Mouse (Mus musculus) lung, adult 2 months (tissue): ENCODE measurements around the gene Stk38l.

Source experiments
- CTCF ChIP-seq: fragments of 200-500 bp; IDR thresholded peaks from 2 replicates; pipeline ENCODE4 v1.5.1; 2011; ENCODE audit warnings: mild to moderate bottlenecking, low read length, control low read depth; ENCODE audit not compliant: insufficient read depth
- POLR2A ChIP-seq: fragments of 200-500 bp; IDR thresholded peaks from 2 replicates; pipeline ENCODE4 v1.6.1; 2011; ENCODE audit warnings: low read depth, mild to moderate bottlenecking, control low read depth, low read length, borderline replicate concordance; ENCODE audit errors: extremely low read depth

- TF ChIP-seq POLR2A (no peak), CTCF (no peak)
These were observed 36.8 kb upstream of the Stk38l start for GRCm38 (mm10) chr6:146688010-146688409.
